Mouse (Mus musculus) heart, embryonic 14.5 days (tissue): ENCODE data around the gene Kif21a. TPM values are rescaled to one million over a fixed set of nuclear protein-coding genes. Genes with fewer than 3 reads are reported as not detected.

Source experiments
- ATAC-seq: fragments of 200-750 bp; cut with Nextera tagmentation; 2 replicates; pipeline ENCODE4 v1.8.0; 2017; ENCODE audit warnings: low read depth, moderate TSS enrichment; ENCODE audit not compliant: insufficient number of reproducible peaks, insufficient read depth, low FRiP score
- H3K27ac ChIP-seq, 2 experiments: fragments of 200-500 bp in 1 of 2; fragments of 300-500 bp in 1 of 2; sonication (generic) in 1 of 2; replicated peaks in 1 of 2; 2 replicates each; pipeline ENCODE4 v1.5.1; 2012 to 2014; ENCODE audit warnings: low read depth in 2 of 2, low read length in 2 of 2, control low read depth in 1 of 2, mild to moderate bottlenecking in 1 of 2, mixed read lengths in 1 of 2; ENCODE audit not compliant: control insufficient read depth in 1 of 2, insufficient read depth in 1 of 2
- H3K27me3 ChIP-seq: fragments of 300-500 bp; sonication (generic); 2 replicates; pipeline ENCODE4 v1.6.1; 2014; ENCODE audit warnings: mild to moderate bottlenecking, low read length, control low read depth; ENCODE audit not compliant: control insufficient read depth, insufficient read depth
- H3K36me3 ChIP-seq: fragments of 300-500 bp; sonication (generic); 2 replicates; pipeline ENCODE4 v1.6.1; 2014; ENCODE audit warnings: mild to moderate bottlenecking, control low read depth, low read length, mixed read lengths; ENCODE audit not compliant: control insufficient read depth, insufficient read depth
- H3K4me1 ChIP-seq, 2 experiments: fragments of 200-500 bp in 1 of 2; fragments of 300-500 bp in 1 of 2; sonication (generic) in 1 of 2; 2 replicates each; pipeline ENCODE4 v1.6.1; 2012 to 2014; ENCODE audit warnings: low read length in 2 of 2, control low read depth in 1 of 2, mixed read lengths in 1 of 2; ENCODE audit not compliant: control insufficient read depth in 2 of 2, insufficient read depth in 2 of 2
- H3K4me2 ChIP-seq: fragments of 300-500 bp; sonication (generic); 2 replicates; pipeline ENCODE4 v1.6.1; 2014; ENCODE audit warnings: mild to moderate bottlenecking, low read length
- H3K4me3 ChIP-seq, 2 experiments: fragments of 200-500 bp in 1 of 2; fragments of 300-500 bp in 1 of 2; sonication (generic) in 1 of 2; 2 replicates each; pipeline ENCODE4 v1.5.1; 2012 to 2014; ENCODE audit warnings: low read length in 2 of 2, mild to moderate bottlenecking in 2 of 2, control low read depth in 1 of 2, low read depth in 1 of 2, moderate library complexity in 1 of 2; ENCODE audit not compliant: control insufficient read depth in 1 of 2, insufficient read depth in 1 of 2
- H3K9ac ChIP-seq: fragments of 300-500 bp; sonication (generic); 2 replicates; pipeline ENCODE4 v1.6.1; 2014; ENCODE audit warnings: mild to moderate bottlenecking, low read length
- H3K9me3 ChIP-seq: fragments of 300-500 bp; sonication (generic); 2 replicates; pipeline ENCODE4 v1.6.1; 2016; ENCODE audit warnings: low read length, control low read depth; ENCODE audit not compliant: control insufficient read depth
- WGBS: fragments of 180-500 bp; shearing (Covaris S2); extraction: QIAGEN DNeasy Blood & Tissue Kit; methylation state at CpG from one replicate; pipeline ENCODE4 v1.1.7; 2014; 5-methylcytosine and 5-hydroxymethylcytosine counted together
- polyA plus RNA-seq: library from polyadenylated mRNA; unstranded; fragments of >200 nt; fragmentation: Nextera tagmentation; extraction: Ambion mirVana; gene quantifications from 2 replicates; pipeline ENCODE4 v1.2.1, GENCODE M21; 2014

The Kif21a gene
- polyA plus RNA-seq, 1 experiment from 2014 or later: 5.7 TPM

GRCm38 (mm10) chr15:90896480-90896879, 153.3 kb downstream of the Kif21a start:
- no peaks in the 10 kb centered on the region for H3K36me3 ChIP-seq
- H3K27ac ChIP-seq: no peak overlapping the region
- H3K9ac ChIP-seq: no peak overlapping the region
- 72% methylated on average over 9 of the region's 9 CpGs for WGBS
- no peak for ATAC-seq
- no peak overlapping the region for H3K4me3 ChIP-seq
- no peaks in the 10 kb centered on the region for H3K4me1 ChIP-seq
- H3K9me3 ChIP-seq: no peaks in the 10 kb centered on the region
- H3K27me3 ChIP-seq: no peaks in the 10 kb centered on the region
- H3K4me2 ChIP-seq: no peak overlapping the region

- Histone ChIP-seq H3K9me3 (no peaks in the 10 kb centered on the region), H3K4me2 (no peak overlapping the region), H3K4me3 (no peak overlapping the region), H3K27ac (no peak overlapping the region), H3K36me3 (no peaks in the 10 kb centered on the region), H3K4me1 (no peaks in the 10 kb centered on the region), H3K9ac (no peak overlapping the region), H3K27me3 (no peaks in the 10 kb centered on the region)
- 79% methylated on average over 8 of the region's 8 CpGs for WGBS
- ATAC-seq: no peak
Observed at GRCm38 (mm10) chr15:90887466-90887865, 162.3 kb downstream of the Kif21a start.

Other genes with a start within 250 kb of the Kif21a start
- gene Abcd2, start 141.9 kb upstream of the Kif21a start, polyA plus RNA-seq: 0.85 and 0.92 TPM in 2 replicates
- not detected in 2 replicates for gene CN725425, start 149.5 kb upstream of the Kif21a start, polyA plus RNA-seq